Mouse (Mus musculus): ENCODE data around the gene Mpeg1. TPM values are rescaled to one million over a fixed set of nuclear protein-coding genes. Genes with fewer than 3 reads are reported as not detected.

Gene Mpeg1
- 92.8 and 101 TPM in 2 replicates for total RNA-seq (2015; ENCODE audit: low replicate concordance)
- 46.2 and 49.6 TPM in 2 replicates for total RNA-seq (2017; ENCODE audit: low replicate concordance)

DNA sequence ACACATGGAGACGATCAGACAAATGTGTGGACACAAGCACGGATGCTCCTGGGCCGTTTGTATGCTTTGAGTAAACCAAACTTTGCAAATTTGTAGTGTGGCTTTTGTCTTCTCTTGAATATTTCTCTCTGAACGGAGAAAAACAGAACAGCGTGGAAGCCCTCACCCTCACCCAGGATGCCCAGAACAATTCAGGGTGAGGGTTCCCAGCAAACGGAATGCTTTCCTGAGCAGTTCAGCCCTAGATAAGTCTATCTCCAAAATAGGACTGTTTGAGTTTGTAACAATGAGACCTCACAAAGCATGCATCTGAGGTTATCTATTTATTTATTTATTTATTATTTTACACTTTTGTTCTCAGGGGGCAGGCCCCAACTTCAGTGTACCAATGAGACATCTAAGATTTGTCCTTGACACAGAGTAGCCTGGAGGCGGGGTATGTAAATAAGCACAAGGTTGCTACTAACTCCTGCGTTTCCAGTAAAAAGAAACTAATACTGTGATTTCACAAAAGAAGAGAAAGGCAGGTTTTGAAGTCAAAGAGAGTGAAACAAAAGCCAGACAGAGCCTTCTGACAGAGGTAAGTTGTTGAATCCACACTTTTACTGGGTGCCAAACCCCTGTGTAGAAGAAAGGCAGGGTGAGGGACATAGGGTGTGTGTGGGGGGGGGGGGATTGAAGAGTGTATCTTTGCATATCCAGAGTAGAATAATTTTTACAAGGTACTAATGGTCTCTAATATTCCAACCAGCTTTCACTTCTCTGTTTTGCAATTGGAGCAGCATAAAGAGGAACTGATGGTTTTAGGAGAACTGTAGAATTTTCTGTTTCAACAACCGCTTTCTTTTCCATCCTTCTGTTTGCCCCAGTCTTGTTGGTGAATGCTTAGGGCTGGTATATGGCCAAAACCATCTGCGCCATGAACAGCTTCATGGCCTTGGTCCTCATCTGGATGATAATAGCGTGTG lies at the start of gene Mpeg1:
Gene Mpeg1, plus strand, starts transcription at position 498 of the 968 bp plus-strand sequence.
- ATAC-seq (replicated peaks; ENCODE audit: low FRiP score, poor library complexity, severe bottlenecking), result no peak

DNA sequence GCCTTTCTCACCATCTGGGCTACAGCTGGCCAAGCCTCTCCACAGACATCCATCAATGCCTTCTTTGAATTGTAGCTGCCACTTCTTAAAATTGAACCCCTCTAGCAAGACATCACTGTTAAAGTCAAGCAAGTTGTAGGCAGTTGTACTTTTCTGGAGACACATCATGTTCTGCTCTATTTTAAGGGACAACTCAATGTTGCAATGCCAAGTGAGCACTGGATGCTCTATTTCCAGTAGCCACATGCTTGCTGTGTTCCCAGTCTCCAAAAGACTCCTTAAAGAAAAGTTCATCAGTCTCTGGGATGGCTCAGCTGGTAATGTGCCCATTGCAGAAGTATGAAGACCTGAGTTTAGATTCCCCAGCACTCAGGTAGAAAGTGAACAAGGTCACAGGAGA lies 46.8 kb upstream of the Mpeg1 start:
- ATAC-seq (replicated peaks; ENCODE audit: low FRiP score, poor library complexity, severe bottlenecking), result no peak

DNA sequence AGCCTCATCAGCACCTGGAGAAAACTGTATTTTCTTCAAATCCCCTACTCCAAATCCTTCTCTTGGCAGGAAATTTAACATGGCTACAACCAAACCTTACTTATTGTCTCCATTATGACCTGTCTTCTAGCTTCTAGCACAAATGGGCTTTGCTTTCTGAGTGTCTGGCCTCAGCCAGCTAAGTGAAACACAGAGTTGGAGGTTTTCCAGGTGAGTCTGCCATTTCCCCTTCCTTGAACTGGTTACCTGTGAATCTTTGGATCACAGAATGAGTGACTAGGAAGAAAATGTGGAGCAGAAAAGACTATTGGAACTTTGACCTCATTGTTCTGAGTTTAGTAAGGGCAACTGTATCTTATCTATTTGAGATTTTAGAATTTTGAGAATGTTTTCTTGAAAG lies 43.2 kb upstream of the Mpeg1 start, which contains the start of gene Olfr1441:
Gene Olfr1441, plus strand, starts transcription at position 73 of the 400 bp plus-strand sequence.
- no peak for ATAC-seq (replicated peaks; ENCODE audit: low FRiP score, poor library complexity, severe bottlenecking)

DNA sequence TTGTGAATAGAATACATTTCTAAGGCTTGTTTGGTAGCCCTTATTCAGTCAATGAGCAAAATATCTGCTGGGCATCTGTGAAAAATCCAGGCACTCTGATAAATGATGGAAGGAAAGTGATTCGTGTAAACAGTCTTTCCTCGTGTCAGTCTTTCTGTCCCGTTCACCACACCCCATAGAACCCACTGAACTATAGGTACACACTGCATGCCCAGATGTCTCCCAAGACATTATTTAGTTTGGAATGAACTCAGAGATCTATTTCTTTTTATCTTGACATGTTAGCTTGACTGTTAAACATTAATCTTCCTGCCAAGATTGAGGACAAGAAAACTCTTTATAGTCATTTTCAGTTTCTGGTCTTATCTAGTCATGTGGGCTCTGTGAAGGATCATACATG lies 42.3 kb upstream of the Mpeg1 start:
- ATAC-seq (replicated peaks; ENCODE audit: low FRiP score, poor library complexity, severe bottlenecking), result no peak

DNA sequence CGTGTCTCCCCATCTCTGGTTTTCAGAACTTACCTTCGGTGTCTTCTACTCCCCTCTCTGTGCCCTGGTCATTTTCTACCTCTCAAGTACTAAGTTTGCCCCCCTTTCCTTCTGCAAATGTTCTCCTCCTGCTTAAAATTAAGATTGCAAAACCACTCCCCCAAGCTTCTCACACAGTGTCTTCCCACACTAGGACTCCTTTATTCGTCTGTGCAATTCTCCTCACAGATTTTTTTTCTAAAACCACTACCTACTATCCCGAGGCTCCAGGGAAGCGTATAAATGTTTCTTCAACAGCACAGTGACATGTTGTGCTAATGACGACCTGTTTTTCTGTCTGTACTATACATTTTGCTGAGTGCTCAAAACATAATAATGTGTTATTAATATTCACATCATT lies 40.0 kb upstream of the Mpeg1 start:
- ATAC-seq (replicated peaks; ENCODE audit: low FRiP score, poor library complexity, severe bottlenecking), result no peak

DNA sequence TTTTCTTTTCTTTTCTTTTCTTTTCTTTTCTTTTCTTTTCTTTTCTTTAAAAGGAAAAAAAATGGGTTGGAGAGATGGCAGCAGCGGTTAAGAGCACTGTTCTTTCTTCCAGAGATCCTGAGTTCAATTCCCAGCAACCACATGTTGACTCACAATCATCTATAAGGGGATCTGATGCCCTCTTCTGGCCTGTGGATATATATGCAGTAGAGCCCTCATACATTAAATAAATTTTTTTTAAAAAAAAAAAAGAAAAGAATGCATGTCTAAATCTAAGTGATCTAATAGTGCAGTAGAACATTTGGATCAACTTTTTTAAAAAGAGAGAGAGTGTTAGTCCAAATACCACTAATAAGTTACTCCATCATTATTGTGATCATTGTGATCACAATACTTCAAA lies 38.9 kb upstream of the Mpeg1 start:
- no peak for ATAC-seq (replicated peaks; ENCODE audit: low FRiP score, poor library complexity, severe bottlenecking)

DNA sequence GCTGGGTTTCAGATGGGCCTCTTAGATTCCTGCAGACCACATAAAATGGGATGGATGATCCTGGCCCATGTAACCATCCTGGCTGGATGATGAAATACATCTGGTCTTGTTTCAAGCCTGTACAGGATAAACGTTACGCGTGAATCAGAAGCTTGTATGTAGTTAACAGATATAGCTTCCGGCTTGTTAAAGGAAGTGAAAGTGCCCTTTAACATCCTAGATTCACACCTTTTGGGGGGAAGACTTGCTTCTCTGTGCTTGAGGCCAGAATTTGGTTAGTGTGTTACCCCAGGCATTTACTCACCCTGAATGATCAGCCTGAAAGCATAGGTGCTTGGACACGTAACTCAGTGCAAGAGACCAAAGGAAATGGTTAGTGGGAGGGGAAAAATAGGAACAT lies 33.5 kb upstream of the Mpeg1 start:
- ATAC-seq (replicated peaks; ENCODE audit: low FRiP score, poor library complexity, severe bottlenecking), result no peak

DNA sequence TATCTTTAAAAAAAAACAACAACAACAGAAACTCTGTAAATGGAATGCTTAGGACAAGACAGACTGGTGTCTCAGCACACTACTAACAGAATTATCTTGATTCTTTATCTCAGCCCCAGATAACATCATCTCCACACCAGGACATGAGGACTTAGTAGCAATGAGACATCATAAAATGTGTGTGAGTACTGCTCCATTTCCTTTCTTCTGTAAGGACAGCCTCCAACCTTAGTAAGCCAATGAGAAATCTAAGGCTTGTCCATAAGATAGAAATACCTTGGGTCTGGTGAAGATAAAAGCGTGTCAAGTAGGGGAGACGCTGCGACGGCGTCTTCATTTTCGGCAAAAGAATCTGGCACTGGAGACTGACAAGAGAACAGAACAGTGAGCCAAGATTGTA lies 33.0 kb upstream of the Mpeg1 start, which contains the start of gene Pfpl:
Gene Pfpl, plus strand, starts transcription at position 301 of the 400 bp plus-strand sequence.
- ATAC-seq (replicated peaks; ENCODE audit: low FRiP score, poor library complexity, severe bottlenecking), result no peak

DNA sequence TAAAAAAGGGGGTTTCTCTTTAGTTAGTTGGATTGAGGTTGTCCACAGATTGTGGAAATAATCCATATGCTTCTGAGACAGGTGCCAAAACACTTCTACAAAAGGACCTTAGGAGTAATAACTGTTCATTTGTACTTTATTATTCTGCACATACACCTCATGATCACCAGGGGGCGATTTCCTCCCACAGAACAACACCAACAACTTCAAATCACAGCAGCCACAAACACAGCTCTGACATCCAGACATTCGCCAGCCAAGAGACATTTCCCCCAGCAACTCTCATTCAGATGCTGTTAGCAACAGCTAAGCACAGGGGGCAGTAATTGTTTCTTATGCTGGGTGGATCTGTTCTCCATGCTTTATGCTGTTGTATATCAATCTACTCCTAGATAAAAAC lies 27.5 kb upstream of the Mpeg1 start:
- no peak for ATAC-seq (replicated peaks; ENCODE audit: low FRiP score, poor library complexity, severe bottlenecking)

DNA sequence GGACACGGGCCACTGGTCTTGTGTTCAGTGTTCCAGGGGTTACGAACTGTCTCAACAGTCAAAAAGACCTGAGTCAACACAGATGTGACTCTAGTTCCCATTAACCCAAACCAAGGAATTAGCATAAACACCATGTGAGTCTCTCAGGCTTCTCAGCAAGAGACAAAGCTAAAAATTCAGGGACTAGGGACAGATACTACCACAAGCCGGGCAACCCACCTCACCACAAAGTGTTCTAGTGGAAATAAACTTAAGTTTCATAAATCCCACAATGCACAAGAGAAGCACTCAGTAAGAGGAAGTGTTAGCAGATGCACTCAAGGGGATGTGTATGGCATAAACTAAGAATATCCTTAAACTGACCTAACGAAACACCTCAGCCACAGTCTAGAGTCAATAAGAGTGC lies 25.6 kb upstream of the Mpeg1 start:
- no peak for ATAC-seq (replicated peaks; ENCODE audit: low FRiP score, poor library complexity, severe bottlenecking)

DNA sequence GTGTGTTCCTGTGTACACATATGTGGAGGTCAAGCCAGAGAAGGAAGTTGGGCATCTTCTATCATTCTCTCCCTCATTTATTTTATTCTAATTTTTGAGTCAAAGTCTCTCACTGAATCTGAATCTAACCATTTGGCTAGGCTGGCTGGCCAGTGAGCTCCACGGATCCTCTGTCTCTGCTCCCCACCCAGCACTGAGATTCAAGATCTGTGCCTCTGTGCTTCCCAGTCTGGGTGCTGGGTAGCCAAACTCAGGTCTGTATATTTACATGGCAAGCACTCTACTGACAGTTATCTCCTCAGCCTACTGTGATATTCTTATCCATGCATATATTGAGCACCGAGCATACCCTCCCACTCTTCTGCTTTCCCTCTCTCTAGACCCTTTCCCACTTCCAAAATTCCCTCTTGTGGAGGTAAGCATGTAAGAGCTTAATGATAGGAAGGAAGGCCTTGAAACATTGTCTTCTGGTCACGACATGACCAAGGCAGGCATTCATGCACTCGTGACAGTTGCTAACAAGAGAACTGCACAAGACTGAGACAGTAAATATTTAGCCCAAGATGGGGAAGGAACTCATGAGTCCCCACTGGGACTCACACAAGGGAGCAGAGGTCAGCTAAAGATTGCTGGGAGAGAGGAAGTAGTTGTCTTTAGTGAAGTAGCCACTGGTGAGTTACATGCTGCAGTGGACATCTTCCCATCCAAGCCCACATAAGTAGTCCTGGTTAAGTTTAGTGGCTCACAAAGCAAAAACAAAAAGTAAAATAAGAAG lies 24.6 kb upstream of the Mpeg1 start:
- ATAC-seq (replicated peaks; ENCODE audit: low FRiP score, poor library complexity, severe bottlenecking), result no peak

DNA sequence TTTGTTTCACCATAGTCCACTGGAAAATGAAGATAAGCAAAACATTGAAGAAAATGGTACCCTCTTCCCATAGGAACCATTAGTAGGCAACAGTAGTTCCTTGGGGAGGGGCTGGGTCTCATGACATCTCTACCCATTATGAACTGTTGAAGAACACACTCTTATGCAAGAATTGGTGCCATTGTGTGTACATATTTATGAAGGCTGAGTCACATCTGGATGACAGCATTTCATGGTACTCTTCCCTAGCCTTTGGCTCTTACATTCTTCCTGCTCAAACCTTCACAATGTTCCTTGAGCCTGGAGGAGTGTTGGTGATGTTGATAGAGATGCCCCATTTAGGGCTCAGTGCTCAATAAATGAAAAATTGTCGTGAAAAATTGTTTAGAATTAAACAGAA lies 21.0 kb upstream of the Mpeg1 start:
- no peak for ATAC-seq (replicated peaks; ENCODE audit: low FRiP score, poor library complexity, severe bottlenecking)

DNA sequence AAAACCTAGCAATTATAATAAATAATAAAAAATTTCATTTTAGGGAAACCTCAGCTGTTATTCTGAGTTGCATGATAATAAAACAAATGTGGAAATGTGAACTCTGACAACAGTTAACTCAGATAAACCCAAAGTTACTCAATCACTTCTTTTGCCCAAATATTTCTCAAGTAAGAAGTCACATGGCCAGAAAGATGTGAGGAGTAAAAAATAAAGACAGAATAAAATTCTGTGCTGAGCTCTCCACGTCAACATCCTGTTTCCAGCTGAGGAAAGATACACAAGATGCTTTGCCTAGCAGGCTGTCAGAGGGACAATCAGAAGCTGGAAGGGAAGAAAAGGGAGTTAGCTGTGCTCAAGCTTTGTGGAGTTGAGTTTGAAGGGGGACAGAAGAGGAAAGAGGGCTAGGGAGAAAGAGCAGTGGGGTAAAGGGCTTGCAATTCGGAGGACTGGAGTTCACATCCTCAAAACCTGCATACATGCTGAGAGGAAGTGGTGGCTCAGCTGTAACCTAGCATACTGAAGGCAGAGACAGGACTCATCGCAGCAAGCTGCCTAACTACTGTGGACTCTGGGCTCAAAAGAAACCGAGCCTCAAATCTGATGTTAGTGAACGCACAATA lies 20.4 kb upstream of the Mpeg1 start:
- ATAC-seq (replicated peaks; ENCODE audit: low FRiP score, poor library complexity, severe bottlenecking), result no peak

DNA sequence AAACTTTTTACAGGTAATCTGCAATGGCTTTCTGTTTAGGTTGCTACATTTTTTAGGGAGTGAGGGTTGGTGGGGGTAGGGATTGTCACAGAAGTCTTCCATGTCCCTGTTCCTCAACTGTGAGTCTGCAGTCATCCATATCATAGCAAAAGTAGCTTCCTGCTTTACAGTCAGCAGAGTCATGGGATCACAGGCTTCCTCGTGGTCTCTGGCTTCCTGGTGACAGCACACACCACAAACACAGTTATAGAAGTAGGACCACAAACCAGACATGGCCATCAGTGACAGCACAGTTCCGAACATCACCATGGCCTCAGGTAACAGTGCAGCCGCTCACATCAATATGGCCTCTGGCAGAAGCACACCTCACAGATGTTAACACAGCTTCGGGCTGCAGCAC lies 18.0 kb upstream of the Mpeg1 start:
- no peak for ATAC-seq (replicated peaks; ENCODE audit: low FRiP score, poor library complexity, severe bottlenecking)

DNA sequence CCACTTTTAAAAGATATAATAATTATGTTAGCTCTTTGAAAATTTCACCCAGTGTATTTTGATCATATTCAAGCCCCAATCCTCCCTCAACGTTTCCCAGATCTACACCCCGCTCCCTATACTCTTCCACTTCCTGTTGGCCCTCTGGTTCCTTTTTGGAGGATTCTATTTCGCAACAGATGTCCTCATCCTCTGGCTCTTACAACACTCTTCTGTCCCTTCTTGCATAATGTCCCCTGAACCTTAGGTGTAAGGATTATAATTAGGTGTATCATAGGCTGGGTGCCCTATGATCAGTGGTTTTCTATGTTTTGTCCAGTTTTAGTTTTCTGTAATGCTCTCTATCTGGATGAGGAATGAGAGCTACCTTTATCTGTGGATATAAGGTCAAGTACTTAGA lies 15.6 kb upstream of the Mpeg1 start:
- ATAC-seq (replicated peaks; ENCODE audit: low FRiP score, poor library complexity, severe bottlenecking), result no peak

DNA sequence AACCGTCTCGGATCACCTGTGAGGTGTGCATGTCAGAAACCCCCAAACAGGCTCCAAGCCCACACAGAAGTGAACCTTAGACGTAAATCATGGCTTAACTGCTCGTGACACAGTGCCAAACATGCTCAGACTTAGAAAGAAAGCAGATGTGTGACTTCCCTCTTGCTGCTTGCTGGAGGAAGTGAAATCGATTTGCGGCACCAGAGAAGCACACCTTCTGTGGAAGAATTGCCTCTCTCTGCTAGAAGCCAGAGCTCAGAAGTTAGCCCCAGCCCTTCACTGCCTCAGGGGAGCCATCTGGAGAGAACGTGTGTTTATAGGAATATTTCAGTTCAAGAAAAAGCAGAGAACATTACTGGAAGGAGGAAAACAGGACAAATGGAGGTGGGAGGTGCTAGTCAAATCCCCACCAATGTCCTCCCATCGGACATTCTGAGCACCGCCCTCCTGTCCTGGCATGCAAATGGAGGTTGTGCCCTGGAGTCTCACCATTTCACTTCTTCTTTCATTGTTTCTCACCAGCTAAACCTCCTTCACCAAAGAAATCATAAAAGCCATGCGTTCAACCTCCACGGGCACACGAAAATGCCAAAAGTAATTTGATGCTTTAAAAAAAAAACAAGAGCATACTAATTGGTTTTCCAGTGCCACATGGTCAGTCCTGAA lies 3.0 kb upstream of the Mpeg1 start:
- ATAC-seq (replicated peaks; ENCODE audit: low FRiP score, poor library complexity, severe bottlenecking), result no peak

DNA sequence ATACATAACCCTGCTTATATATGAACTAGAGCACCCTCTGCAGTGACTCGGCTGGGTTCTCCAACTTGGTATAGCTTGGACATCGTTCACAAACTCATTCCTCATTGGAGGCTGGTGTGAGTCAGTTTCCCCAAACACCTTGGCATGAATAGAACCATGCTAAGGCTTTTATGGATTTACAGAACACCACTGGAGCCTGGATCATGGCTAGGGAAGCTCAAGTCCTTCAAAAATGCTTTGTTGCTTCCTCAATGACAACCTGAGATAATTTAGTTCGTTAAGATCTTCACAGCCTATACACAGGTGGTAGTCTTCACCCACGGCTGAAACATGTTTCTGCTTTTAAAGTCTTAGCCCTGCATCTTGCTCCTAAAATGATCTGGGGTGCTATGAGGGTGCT lies 1.1 kb upstream of the Mpeg1 start:
- ATAC-seq (replicated peaks; ENCODE audit: low FRiP score, poor library complexity, severe bottlenecking), result no peak

DNA sequence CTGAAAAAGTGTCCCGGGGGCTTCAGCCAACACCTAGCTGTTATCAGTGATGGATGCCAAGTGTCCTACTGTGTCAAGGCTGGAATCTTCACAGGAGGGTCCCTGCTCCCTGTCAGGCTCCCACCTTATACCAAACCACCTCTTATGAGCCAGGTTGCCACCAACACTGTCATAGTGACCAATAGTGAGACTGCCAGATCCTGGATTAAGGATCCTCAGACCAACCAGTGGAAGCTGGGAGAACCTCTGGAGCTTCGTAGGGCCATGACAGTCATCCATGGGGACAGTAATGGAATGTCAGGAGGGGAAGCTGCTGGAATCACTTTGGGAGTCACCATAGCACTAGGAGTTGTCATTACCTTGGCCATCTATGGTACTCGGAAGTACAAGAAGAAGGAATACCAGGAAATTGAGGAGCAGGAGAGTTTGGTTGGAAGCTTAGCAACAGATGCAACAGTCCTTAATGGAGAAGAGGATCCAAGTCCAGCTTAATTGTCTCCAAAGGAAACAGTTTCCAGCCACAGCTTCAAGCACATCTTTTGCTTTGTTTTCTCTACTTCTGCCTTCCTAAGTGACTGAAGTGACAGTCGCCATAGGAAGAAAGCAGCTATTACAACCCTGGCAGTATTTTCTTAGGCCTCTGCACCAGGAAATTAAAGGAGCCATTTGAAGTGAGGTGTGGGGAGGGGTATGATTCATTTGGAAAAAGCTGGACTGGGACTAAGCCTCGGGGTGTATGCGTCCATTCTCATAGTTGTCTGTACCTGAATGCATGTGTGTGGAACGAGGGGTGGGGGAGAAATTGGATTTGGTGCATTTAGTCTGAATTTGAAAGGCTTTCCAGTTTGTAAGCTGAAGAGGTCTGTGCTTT lies 2.5 kb downstream of the Mpeg1 start:
- ATAC-seq (replicated peaks; ENCODE audit: low FRiP score, poor library complexity, severe bottlenecking), result no peak

DNA sequence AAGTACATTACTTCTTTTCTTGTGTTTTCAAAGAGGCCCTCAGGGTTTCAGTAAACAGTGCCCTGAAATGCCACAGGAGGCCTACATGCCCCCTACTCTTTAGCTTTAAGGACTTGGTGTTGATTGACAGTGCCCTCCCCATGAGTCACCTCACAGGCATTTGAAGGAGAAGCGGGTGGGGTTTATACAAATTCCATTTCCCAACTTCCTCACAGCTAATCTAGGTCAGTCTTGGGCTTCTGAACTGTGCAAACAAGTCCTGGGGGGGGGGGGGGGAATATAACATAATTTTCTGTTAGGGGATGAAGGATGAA lies 3.1 kb downstream of the Mpeg1 start:
- ATAC-seq (replicated peaks; ENCODE audit: low FRiP score, poor library complexity, severe bottlenecking), result no peak
